Mouse (Mus musculus) kidney, embryonic 14.5 days (tissue): Measurements from ENCODE around the gene Fmnl2. TPM values are rescaled to one million over a fixed set of nuclear protein-coding genes. Genes with fewer than 3 reads are reported as not detected.

ENCODE experiments used
- ATAC-seq: fragments of 200-750 bp; cut with Nextera tagmentation; 2 replicates; pipeline ENCODE4 v1.8.0; 2017; ENCODE audit warnings: moderate number of reproducible peaks, mild to moderate bottlenecking, moderate TSS enrichment, moderate library complexity; ENCODE audit not compliant: low FRiP score, low TSS enrichment
- H3K27ac ChIP-seq: fragments of 300-500 bp; sonication (generic); 2 replicates; pipeline ENCODE4 v1.5.1; 2014; ENCODE audit warnings: low read depth, mild to moderate bottlenecking, low read length, moderate library complexity, mixed read lengths
- H3K27me3 ChIP-seq: fragments of 300-500 bp; sonication (generic); 2 replicates; pipeline ENCODE4 v1.6.1; 2014; ENCODE audit warnings: mild to moderate bottlenecking, low read length; ENCODE audit not compliant: control insufficient read depth, insufficient read depth
- H3K36me3 ChIP-seq: fragments of 300-500 bp; sonication (generic); 2 replicates; pipeline ENCODE4 v1.6.1; 2014; ENCODE audit warnings: low read length, mixed read lengths; ENCODE audit not compliant: control insufficient read depth, insufficient read depth
- H3K4me1 ChIP-seq: fragments of 300-500 bp; sonication (generic); 2 replicates; pipeline ENCODE4 v1.6.1; 2014; ENCODE audit warnings: low read length, mixed read lengths; ENCODE audit not compliant: control insufficient read depth, insufficient read depth
- H3K4me2 ChIP-seq: fragments of 300-500 bp; sonication (generic); replicated peaks from 2 replicates; pipeline ENCODE4 v1.6.1; 2014; ENCODE audit warnings: low read depth, mild to moderate bottlenecking, low read length
- H3K4me3 ChIP-seq: fragments of 300-500 bp; sonication (generic); 2 replicates; pipeline ENCODE4 v1.5.1; 2014; ENCODE audit warnings: mild to moderate bottlenecking, low read length
- H3K9ac ChIP-seq: fragments of 300-500 bp; sonication (generic); 2 replicates; pipeline ENCODE4 v1.6.1; 2014; ENCODE audit warnings: low read depth, mild to moderate bottlenecking, low read length, moderate library complexity
- H3K9me3 ChIP-seq: fragments of 300-500 bp; sonication (generic); 2 replicates; pipeline ENCODE4 v1.6.1; 2016; ENCODE audit warnings: low read length; ENCODE audit not compliant: control insufficient read depth
- WGBS: fragments of 180-500 bp; shearing (Covaris S2); extraction: QIAGEN DNeasy Blood & Tissue Kit; methylation state at CpG from one replicate; pipeline ENCODE4 v1.1.7; 2014; 5-methylcytosine and 5-hydroxymethylcytosine counted together
- polyA plus RNA-seq: library from polyadenylated mRNA; unstranded; fragments of >200 nt; fragmentation: Nextera tagmentation; extraction: Ambion mirVana; gene quantifications from 2 replicates; pipeline ENCODE4 v1.2.1, GENCODE M21; 2014

The Fmnl2 gene
- polyA plus RNA-seq, 1 experiment from 2014 or later: 13.5 TPM

- Histone ChIP-seq H3K36me3 (no peaks in the 10 kb centered on the region), H3K4me1 (0 out of 2 replicates have a peak, but pooled peaks cover 5% of the 10 kb centered on the region), H3K4me3 (no peak overlapping the region), H3K27me3 (no peaks in the 10 kb centered on the region), H3K27ac (no peak overlapping the region), H3K4me2 (no peak overlapping the region), H3K9ac (no peak overlapping the region), H3K9me3 (no peaks in the 10 kb centered on the region)
- peak; percentile 53 for ATAC-seq
- WGBS: 54% methylated on average over 3 of the region's 3 CpGs
Measured at GRCm38 (mm10) chr2:52999524-52999969, 141.9 kb downstream of the Fmnl2 start.

DNA sequence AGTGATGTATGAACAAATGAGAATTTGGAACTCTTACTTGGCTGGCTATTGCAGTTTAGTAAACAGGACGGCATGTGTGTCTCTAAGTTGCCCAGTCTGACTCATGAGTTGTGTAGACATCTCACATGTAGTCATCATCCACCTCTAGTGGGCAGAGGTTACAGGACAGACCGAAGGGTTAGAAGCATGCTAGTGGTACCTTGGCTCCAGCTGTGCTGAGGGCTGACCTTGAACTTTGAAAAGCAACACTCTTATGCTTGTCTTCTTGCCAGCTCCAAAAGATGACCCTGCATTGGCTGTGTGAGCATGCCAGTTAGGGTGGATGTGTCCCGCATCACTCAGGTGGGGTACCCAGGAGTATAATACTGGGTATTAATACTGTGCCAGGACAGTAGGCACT, 142.8 kb downstream of the Fmnl2 start:
- H3K4me1 ChIP-seq: 0 out of 2 replicates have a peak, but pooled peaks cover 4% of the 10 kb centered on the region
- no peak for ATAC-seq
- H3K36me3 ChIP-seq: no peaks in the 10 kb centered on the region
- no peak overlapping the region for H3K27ac ChIP-seq
- no peaks in the 10 kb centered on the region for H3K9me3 ChIP-seq
- WGBS: 87% methylated on average over 3 of the region's 3 CpGs
- no peak overlapping the region for H3K9ac ChIP-seq
- H3K27me3 ChIP-seq: no peaks in the 10 kb centered on the region
- H3K4me2 ChIP-seq: no peak overlapping the region
- H3K4me3 ChIP-seq: no peak overlapping the region

DNA sequence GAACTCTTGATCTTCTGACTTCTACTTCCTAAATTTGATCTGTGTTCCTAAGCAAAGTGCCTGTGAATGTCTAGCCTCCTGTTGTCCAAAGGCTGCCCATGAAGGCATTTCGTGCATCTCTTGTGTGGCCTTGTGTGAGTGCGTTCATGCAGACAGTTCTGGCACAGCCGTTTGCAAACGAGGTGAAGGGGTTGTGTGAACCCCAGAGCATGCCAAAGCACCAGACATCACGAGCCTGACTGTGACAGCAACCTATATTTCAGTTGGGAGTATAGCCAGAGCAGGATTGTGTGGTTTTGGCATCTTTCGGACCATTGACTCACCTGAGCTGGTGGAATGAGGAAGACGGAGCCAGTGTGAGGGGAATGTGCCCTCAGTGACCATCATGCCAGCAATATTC, 148.5 kb downstream of the Fmnl2 start:
- no peak for ATAC-seq
- Histone ChIP-seq H3K36me3 (no peaks in the 10 kb centered on the region), H3K9me3 (no peaks in the 10 kb centered on the region), H3K27ac (no peak overlapping the region), H3K4me3 (no peak overlapping the region), H3K4me1 (peaks cover 11% of the 10 kb centered on the region; the same call in 1 of the 2 replicates), H3K4me2 (no peak overlapping the region), H3K27me3 (no peaks in the 10 kb centered on the region), H3K9ac (no peak overlapping the region)
- WGBS: 64% methylated on average over 7 of the region's 7 CpGs

- Histone ChIP-seq H3K36me3 (no peaks in the 10 kb centered on the region), H3K27ac (no peak overlapping the region), H3K4me3 (no peak overlapping the region), H3K4me1 (peaks cover 16% of the 10 kb centered on the region), H3K27me3 (no peaks in the 10 kb centered on the region), H3K4me2 (no peak overlapping the region), H3K9me3 (no peaks in the 10 kb centered on the region), H3K9ac (no peak overlapping the region)
- ATAC-seq: peak; percentile 46
- WGBS: 29% methylated on average over 5 of the region's 5 CpGs
Measured at GRCm38 (mm10) chr2:53007142-53007541, 149.5 kb downstream of the Fmnl2 start.

DNA sequence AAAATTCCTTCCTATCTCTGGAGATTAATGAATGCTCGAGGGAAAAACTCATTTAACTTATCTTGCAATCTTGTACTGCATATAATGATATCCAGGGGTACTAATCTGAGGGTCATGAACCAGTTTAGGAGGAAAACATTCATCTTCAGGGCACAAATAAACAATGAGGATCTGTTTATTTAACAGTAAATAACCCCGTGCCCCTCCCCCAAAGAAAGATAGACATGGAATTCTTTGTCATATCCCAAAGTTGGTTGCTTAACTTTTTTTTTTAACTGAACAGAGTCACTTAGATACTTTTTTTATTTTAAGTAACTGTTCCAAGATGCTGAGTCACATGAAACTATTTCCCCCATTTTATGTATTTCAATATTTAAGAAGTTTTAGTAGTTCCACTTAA, 155.4 kb downstream of the Fmnl2 start:
- no peak for ATAC-seq
- H3K4me1 ChIP-seq: peaks cover 17% of the 10 kb centered on the region
- WGBS: 37% methylated on average over 2 of the region's 2 CpGs

DNA sequence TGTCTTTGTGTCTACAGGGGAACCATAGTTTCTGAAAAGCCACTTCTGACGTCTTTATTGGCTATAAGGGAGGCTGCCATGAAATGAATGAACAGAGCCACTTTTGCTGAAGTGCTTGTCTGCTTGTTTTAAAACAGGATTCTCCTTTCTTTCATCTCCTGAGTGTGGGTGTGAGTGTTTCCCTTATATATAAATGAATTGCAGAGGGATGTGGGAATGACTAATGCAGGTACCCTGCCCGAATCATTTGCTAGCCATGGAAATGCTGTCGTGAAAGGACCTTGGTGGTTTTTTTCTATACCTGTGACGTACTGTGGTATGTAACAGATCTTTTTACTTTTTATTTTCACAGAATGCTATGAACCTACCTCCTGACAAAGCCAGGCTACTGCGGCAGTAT, 156.8 kb downstream of the Fmnl2 start:
- H3K4me3 ChIP-seq: no peak overlapping the region
- peaks cover 2% of the 10 kb centered on the region; the same call in 1 of the 2 replicates for H3K36me3 ChIP-seq
- no peak overlapping the region for H3K9ac ChIP-seq
- no peak for ATAC-seq
- H3K9me3 ChIP-seq: no peaks in the 10 kb centered on the region
- WGBS: 81% methylated on average over 5 of the region's 5 CpGs
- no peak overlapping the region for H3K27ac ChIP-seq
- peaks cover 17% of the 10 kb centered on the region for H3K4me1 ChIP-seq
- H3K4me2 ChIP-seq: no peak overlapping the region
- no peaks in the 10 kb centered on the region for H3K27me3 ChIP-seq

More for the DNA sequence above, 155.4 kb downstream of the Fmnl2 start:
- H3K4me2 ChIP-seq: no peak overlapping the region
- H3K4me3 ChIP-seq: no peak overlapping the region
- no peak overlapping the region for H3K27ac ChIP-seq
- H3K9ac ChIP-seq: no peak overlapping the region
- H3K27me3 ChIP-seq: no peaks in the 10 kb centered on the region
- no peaks in the 10 kb centered on the region for H3K9me3 ChIP-seq
- peaks cover 2% of the 10 kb centered on the region; the same call in 1 of the 2 replicates for H3K36me3 ChIP-seq

DNA sequence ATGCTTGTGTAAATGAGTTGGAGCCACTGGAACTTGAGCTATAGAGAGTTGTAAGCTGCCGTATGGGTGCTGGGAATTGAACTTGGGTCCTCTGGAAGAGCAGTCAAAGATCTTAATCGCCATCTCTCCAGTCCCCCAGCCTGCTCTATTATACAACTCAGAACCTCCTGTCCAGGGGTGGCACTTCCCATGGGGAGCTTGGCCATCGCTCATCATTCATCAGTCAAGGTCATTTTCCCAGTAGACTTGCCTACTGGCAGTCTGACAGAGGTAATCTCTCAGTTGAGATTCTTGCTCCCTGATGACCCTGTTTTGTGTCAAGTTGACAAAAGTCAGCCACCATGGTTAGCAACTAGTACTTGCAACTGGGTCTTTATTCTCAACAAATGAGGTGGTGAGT, 165.3 kb downstream of the Fmnl2 start:
- no peaks in the 10 kb centered on the region for H3K36me3 ChIP-seq
- no peak overlapping the region for H3K9ac ChIP-seq
- H3K4me3 ChIP-seq: no peak overlapping the region
- no peak overlapping the region for H3K4me2 ChIP-seq
- H3K27ac ChIP-seq: no peak overlapping the region
- H3K9me3 ChIP-seq: no peaks in the 10 kb centered on the region
- 95% methylated on average over 3 of the region's 3 CpGs for whole genome bisulfite sequencing
- no peak for ATAC-seq
- no peaks in the 10 kb centered on the region for H3K27me3 ChIP-seq
- H3K4me1 ChIP-seq: no peaks in the 10 kb centered on the region

- Histone ChIP-seq H3K27ac (no peak overlapping the region), H3K27me3 (no peaks in the 10 kb centered on the region), H3K4me1 (peaks cover 15% of the 10 kb centered on the region), H3K36me3 (no peaks in the 10 kb centered on the region), H3K4me3 (no peak overlapping the region), H3K4me2 (no peak overlapping the region), H3K9me3 (no peaks in the 10 kb centered on the region), H3K9ac (no peak overlapping the region)
- WGBS: 78% methylated on average over 5 of the region's 5 CpGs
- no peak for ATAC-seq
Measured at GRCm38 (mm10) chr2:53026056-53026769, 168.6 kb downstream of the Fmnl2 start.

GRCm38 (mm10) chr2:53028868-53029267, 171.2 kb downstream of the Fmnl2 start:
- WGBS: 67% methylated on average over 1 of the region's 1 CpGs
- H3K4me2 ChIP-seq: no peak overlapping the region
- ATAC-seq: peak; percentile 53; the same call in 1 of the 2 replicates
- H3K4me3 ChIP-seq: no peak overlapping the region
- no peaks in the 10 kb centered on the region for H3K36me3 ChIP-seq
- H3K4me1 ChIP-seq: peaks cover 15% of the 10 kb centered on the region
- H3K27me3 ChIP-seq: no peaks in the 10 kb centered on the region
- H3K9me3 ChIP-seq: no peaks in the 10 kb centered on the region
- H3K27ac ChIP-seq: no peak overlapping the region
- H3K9ac ChIP-seq: no peak overlapping the region
